Mouse (Mus musculus): Measurements from ENCODE around the gene Pigm.

- TF ChIP-seq MYOD1 (IDR thresholded peaks at IDR 0.05; ENCODE audit: control insufficient read depth in 1 of 3, insufficient read length in 2 of 3, low read depth in 2 of 3) (no peak), MAX (IDR thresholded peaks at IDR 0.05; ENCODE audit: low read depth) (no peak), TCF12 (IDR thresholded peaks at IDR 0.05; ENCODE audit: insufficient read depth, poor library complexity, severe bottlenecking) (no peak), POLR2A (IDR thresholded peaks at IDR 0.05; ENCODE audit: insufficient read length, low read depth) (no peak), USF1 (IDR thresholded peaks at IDR 0.05; ENCODE audit: low read depth) (no peak), REST (IDR thresholded peaks at IDR 0.05; ENCODE audit: insufficient read depth, insufficient read length) (no peak), E2F4 (IDR thresholded peaks at IDR 0.05; ENCODE audit: insufficient read depth) (no peak), POLR2AphosphoS2 (IDR thresholded peaks at IDR 0.05; ENCODE audit: insufficient read length, low read depth) (no peak), TCF3 (IDR thresholded peaks at IDR 0.05; ENCODE audit: insufficient read length, low read depth) (no peak)
Observed at GRCm38 (mm10) chr1:172349504-172349903, 26.8 kb upstream of the Pigm start.

All from myocyte (in vitro differentiated cells).